ENCODE assay signal across 8 mouse cellular contexts in genomic region chr4:134853637-134854485, GRCm38 (mm10). TPM values are rescaled to one million over a fixed set of nuclear protein-coding genes. Genes with fewer than 3 reads are reported as not detected.
DNase-seq lines count a peak whose midpoint lies in the region; ATAC-seq and TF ChIP-seq lines count a peak whose summit lies in the region.

No protein-coding gene starts in this region.

- peak; percentile 84 for ATAC-seq in granulocyte monocyte progenitor cell, adult 5-6 weeks (replicated peaks; ENCODE audit: poor library complexity, severe bottlenecking)
- ATAC-seq in intestine, postnatal 0 days = peak; percentile 92

- intact Hi-C loops in left cerebral cortex, postnatal 36 days (cut with DNase I) = no loop called here

- peak; percentile 95 for DNase-seq in adrenal gland, postnatal 10 days
- DNase-seq in embryo, embryonic 9.5 days (ENCODE audit: extremely low spot score) = peak; percentile 93
- DNase-seq in left cerebral cortex, postnatal 36 days (ENCODE audit: low spot score in 2 of 2) = peak; percentile 95 to 96
- DNase-seq in midbrain, embryonic 10.5 days (ENCODE audit: low spot score) = peak; percentile 92
- DNase-seq in right cerebral cortex, postnatal 36 days (ENCODE audit: low spot score in 2 of 2) = peak; percentile 91 to 92
- peak; percentile 91 for DNase-seq in yolk sac, embryonic 10.5 days (ENCODE audit: low spot score)

- H3K4me2 ChIP-seq in intestine, postnatal 0 days (replicated peaks; ENCODE audit: low read depth) = peak overlapping the region; percentile 95

- H3K36me3 ChIP-seq in intestine, postnatal 0 days (ENCODE audit: control insufficient read depth, insufficient read depth) = no peaks in the 10 kb centered on the region
- H3K36me3 ChIP-seq in midbrain, embryonic 10.5 days = no peaks in the 10 kb centered on the region

- 2% methylated on average over 85 of the region's 91 CpGs for WGBS in intestine, postnatal 0 days
- WGBS in midbrain, embryonic 10.5 days = 2% methylated on average over 91 of the region's 91 CpGs

- H3K27me3 ChIP-seq in intestine, postnatal 0 days (replicated peaks; ENCODE audit: control insufficient read depth, insufficient read depth, low read length) = no peaks in the 10 kb centered on the region
- peaks cover 24% of the 10 kb centered on the region for H3K27me3 ChIP-seq in midbrain, embryonic 10.5 days (ENCODE audit: low read depth, poor library complexity, severe bottlenecking)

- 0 out of 2 replicates have a peak, but pooled peaks cover 2% of the 10 kb centered on the region for H3K4me1 ChIP-seq in intestine, postnatal 0 days (replicated peaks; ENCODE audit: control insufficient read depth, insufficient read depth, low read length)
- H3K4me1 ChIP-seq in midbrain, embryonic 10.5 days = peaks cover 25% of the 10 kb centered on the region

- 0 out of 2 replicates have a peak, but pooled peaks have one; percentile 12 for TF ChIP-seq CTCF in intestine, postnatal 0 days (IDR thresholded peaks at IDR 0.05; ENCODE audit: low read depth)

- H3K9me3 ChIP-seq in intestine, postnatal 0 days (ENCODE audit: control insufficient read depth) = no peaks in the 10 kb centered on the region
- H3K9me3 ChIP-seq in midbrain, embryonic 10.5 days (replicated peaks) = no peaks in the 10 kb centered on the region

- H3K9ac ChIP-seq in intestine, postnatal 0 days (ENCODE audit: low read depth, low read length) = peak overlapping the region; percentile 50

- H3K27ac ChIP-seq in intestine, postnatal 0 days (ENCODE audit: low read depth, low read length) = peak overlapping the region; percentile 87
- peak overlapping the region; percentile 98 for H3K27ac ChIP-seq in midbrain, embryonic 10.5 days (replicated peaks)

- peak overlapping the region; percentile 93 for H3K4me3 ChIP-seq in intestine, postnatal 0 days (ENCODE audit: low read depth, low read length)
- H3K4me3 ChIP-seq in midbrain, embryonic 10.5 days = peak overlapping the region; percentile 89

RNA-seq across cellular contexts. Expression of gene Maco1, which starts 0.7 kb away (rescaled TPM):
- total RNA-seq in adrenal gland, postnatal 10 days (2021) = 10 to 100 TPM; 33.3 to 34.5 TPM
- 14.7 and 26.1 TPM in 2 replicates for total RNA-seq in granulocyte monocyte progenitor cell, adult 5-6 weeks (2014; fragmentation: Nextera tagmentation)
- 33.2 and 34.1 TPM in 2 replicates for total RNA-seq in granulocyte monocyte progenitor cell, adult 5-6 weeks (2017)
- 18.5 and 19.0 TPM in 2 replicates for polyA plus RNA-seq in intestine, postnatal 0 days (2015; fragmentation: Nextera tagmentation; extraction: Ambion mirVana)
- total RNA-seq in left cerebral cortex, postnatal 36 days (2021) = 10 to 100 TPM; 49.7 to 56.6 TPM
- polyA plus RNA-seq in midbrain, embryonic 10.5 days (2016; fragmentation: Nextera tagmentation; extraction: Ambion mirVana) = 36.8 and 41.3 TPM in 2 replicates

RNA-seq across cellular contexts. Expression of gene Rhd, which starts 10.5 kb away (rescaled TPM):
- 1 to 10 TPM; 2.5 to 7.2 TPM for total RNA-seq in adrenal gland, postnatal 10 days (2021)
- total RNA-seq in granulocyte monocyte progenitor cell, adult 5-6 weeks (2014; fragmentation: Nextera tagmentation) = not detected in 2 replicates
- 0.22 TPM in 1 of 2 replicates, not detected in the other for total RNA-seq in granulocyte monocyte progenitor cell, adult 5-6 weeks (2017)
- polyA plus RNA-seq in intestine, postnatal 0 days (2015; fragmentation: Nextera tagmentation; extraction: Ambion mirVana) = 0.10 and 0.16 TPM in 2 replicates
- not detected for total RNA-seq in left cerebral cortex, postnatal 36 days (2021)
- polyA plus RNA-seq in midbrain, embryonic 10.5 days (2016; fragmentation: Nextera tagmentation; extraction: Ambion mirVana) = 9.6 and 12.9 TPM in 2 replicates

Comparison
In these comparisons a context has a peak if more than half of its experiments do, and no peak if none do; other contexts are left out.
1. Peak in every context shown above with its lines: DNase-seq, ATAC-seq, H3K4me3 ChIP-seq and H3K27ac ChIP-seq.